Mouse (Mus musculus) layer of hippocampus, adult 18-20 months (tissue): ENCODE results near the gene Il4i1. TPM values are rescaled to one million over a fixed set of nuclear protein-coding genes. Genes with fewer than 3 reads are reported as not detected.

Experiments
- microRNA-seq, 2 experiments: library from miRNA; unstranded; fragments of <30 nt; microRNA quantifications; one replicate each; pipeline ENCODE4 v1.2.0; 2021
- total RNA-seq, 2 experiments: library from RNA; stranded (reverse); gene quantifications; 2 replicates each; pipeline ENCODE4 v1.2.3; 2021

Il4i1 gene
- total RNA-seq, 2 experiments from 2014 or later: 1.8 to 2.0 TPM

Small RNA genes within 50 kb of the gene (microRNA-seq; reads per million reads assigned to microRNA genes)
- 0 reads per million in 2 experiments for gene Mir707

Other genes with a start within 250 kb of the Il4i1 start
- gene Napsa, start 244.0 kb upstream of the Il4i1 start, total RNA-seq: not detected
- gene Kcnc3, start 225.7 kb upstream of the Il4i1 start, total RNA-seq: 100 to 1,000 TPM; 164 to 170 TPM
- 10 to 100 TPM; 31.4 to 33.4 TPM for gene Myh14, start 145.5 kb upstream of the Il4i1 start, total RNA-seq
- gene Izumo2, start 107.6 kb upstream of the Il4i1 start, total RNA-seq: not detected
- gene Vrk3, start 68.0 kb upstream of the Il4i1 start, total RNA-seq: 10 to 100 TPM; 35.1 to 39.9 TPM
- under 1 TPM; 0.41 to 0.79 TPM for gene Zfp473, start 65.3 kb upstream of the Il4i1 start, total RNA-seq
- gene Nup62, start 299 bp upstream of the Il4i1 start, total RNA-seq: 10 to 100 TPM; 30.7 to 32.7 TPM
- 10 to 100 TPM; 27.4 to 27.9 TPM for gene Atf5, start 271 bp downstream of the Il4i1 start, total RNA-seq
- 10 to 100 TPM; 76.2 to 79.7 TPM for gene Akt1s1, start 32.6 kb downstream of the Il4i1 start, total RNA-seq
- 10 to 100 TPM; 67.9 to 70.6 TPM for gene Tbc1d17, start 32.7 kb downstream of the Il4i1 start, total RNA-seq
- gene Pnkp, start 40.8 kb downstream of the Il4i1 start, total RNA-seq: 10 to 100 TPM; 25.3 to 27.8 TPM
- gene Ptov1, start 53.4 kb downstream of the Il4i1 start, total RNA-seq: 100 to 1,000 TPM; 341 to 350 TPM
- 100 to 1,000 TPM in 1 of 2 experiments, 10 to 100 TPM in 1; 96.8 to 101 TPM for gene Med25, start 76.3 kb downstream of the Il4i1 start, total RNA-seq
- 10 to 100 TPM; 23.4 to 24.5 TPM for gene Fuz, start 79.7 kb downstream of the Il4i1 start, total RNA-seq
- gene Ap2a1, start 113.1 kb downstream of the Il4i1 start, total RNA-seq: 100 to 1,000 TPM; 288 to 294 TPM
- gene Tsks, start 126.8 kb downstream of the Il4i1 start, total RNA-seq: 1 to 10 TPM in 1 of 2 experiments, under 1 TPM in 1; 0.79 to 1.2 TPM
- 100 to 1,000 TPM; 129 to 136 TPM for gene Cpt1c, start 158.5 kb downstream of the Il4i1 start, total RNA-seq
- gene Prmt1, start 170.2 kb downstream of the Il4i1 start, total RNA-seq: 100 to 1,000 TPM; 172 to 183 TPM
- gene Irf3, start 181.3 kb downstream of the Il4i1 start, total RNA-seq: 10 to 100 TPM; 41.5 to 43.7 TPM
- 1 to 10 TPM; 3.1 TPM for gene Bcl2l12, start 182.3 kb downstream of the Il4i1 start, total RNA-seq
- gene Scaf1, start 200.0 kb downstream of the Il4i1 start, total RNA-seq: 100 to 1,000 TPM; 159 to 168 TPM
- gene Rras, start 201.6 kb downstream of the Il4i1 start, total RNA-seq: 10 to 100 TPM; 11.6 to 12.9 TPM
- gene Prr12, start 236.5 kb downstream of the Il4i1 start, total RNA-seq: 10 to 100 TPM; 75.7 to 77.5 TPM
- gene Nosip, start 246.0 kb downstream of the Il4i1 start, total RNA-seq: 10 to 100 TPM; 50.8 to 57.6 TPM
- 1 to 10 TPM; 5.9 TPM for gene Prrg2, start 246.3 kb downstream of the Il4i1 start, total RNA-seq